Mouse (Mus musculus): ENCODE data around the gene R3hdm2. TPM values are rescaled to one million over a fixed set of nuclear protein-coding genes. Genes with fewer than 3 reads are reported as not detected.

The R3hdm2 gene
- polyA plus RNA-seq, 1 experiment from 2014 or later: 34.9 TPM

GRCm38 (mm10) chr10:127427987-127428386, 47.9 kb downstream of the R3hdm2 start:
- Histone ChIP-seq H3K27ac (no peak overlapping the region), H3K9me3 (no peaks in the 10 kb centered on the region), H3K4me1 (peaks cover 8% of the 10 kb centered on the region), H3K9ac (no peak overlapping the region), H3K4me2 (no peak overlapping the region), H3K4me3 (no peak overlapping the region), H3K36me3 (no peaks in the 10 kb centered on the region; the same call in 1 of the 2 replicates), H3K27me3 (no peaks in the 10 kb centered on the region)
- WGBS: 90% methylated on average over 1 of the region's 1 CpGs
- ATAC-seq (ENCODE audit: insufficient number of reproducible peaks, low FRiP score, low TSS enrichment, low read depth): no peak

GRCm38 (mm10) chr10:127429538-127429937, 49.4 kb downstream of the R3hdm2 start:
- H3K9ac ChIP-seq: no peak overlapping the region
- no peak overlapping the region for H3K4me2 ChIP-seq
- 71% methylated on average over 1 of the region's 1 CpGs for WGBS
- no peak for ATAC-seq (ENCODE audit: insufficient number of reproducible peaks, low FRiP score, low TSS enrichment, low read depth)
- peaks cover 8% of the 10 kb centered on the region for H3K4me1 ChIP-seq
- H3K36me3 ChIP-seq: no peaks in the 10 kb centered on the region; the same call in 1 of the 2 replicates
- no peak overlapping the region for H3K4me3 ChIP-seq
- H3K27ac ChIP-seq: no peak overlapping the region
- no peaks in the 10 kb centered on the region for H3K27me3 ChIP-seq
- no peaks in the 10 kb centered on the region for H3K9me3 ChIP-seq

GRCm38 (mm10) chr10:127432466-127432865, 52.3 kb downstream of the R3hdm2 start:
- no peak for ATAC-seq (ENCODE audit: insufficient number of reproducible peaks, low FRiP score, low TSS enrichment, low read depth)
- no peak overlapping the region for H3K9ac ChIP-seq
- H3K4me1 ChIP-seq: no peaks in the 10 kb centered on the region
- WGBS: 89% methylated on average over 4 of the region's 4 CpGs
- no peaks in the 10 kb centered on the region for H3K27me3 ChIP-seq
- no peak overlapping the region for H3K4me3 ChIP-seq
- H3K27ac ChIP-seq: no peak overlapping the region
- H3K36me3 ChIP-seq: peaks cover 5% of the 10 kb centered on the region; the same call in 1 of the 2 replicates
- H3K4me2 ChIP-seq: no peak overlapping the region
- no peaks in the 10 kb centered on the region for H3K9me3 ChIP-seq

GRCm38 (mm10) chr10:127437354-127438113, 57.4 kb downstream of the R3hdm2 start:
- H3K27me3 ChIP-seq: no peaks in the 10 kb centered on the region
- H3K36me3 ChIP-seq: peaks cover 5% of the 10 kb centered on the region; the same call in 1 of the 2 replicates
- 90% methylated on average over 5 of the region's 5 CpGs for WGBS
- H3K4me2 ChIP-seq: no peak overlapping the region
- H3K4me1 ChIP-seq: no peaks in the 10 kb centered on the region
- no peak for ATAC-seq (ENCODE audit: insufficient number of reproducible peaks, low FRiP score, low TSS enrichment, low read depth)
- no peak overlapping the region for H3K27ac ChIP-seq
- H3K4me3 ChIP-seq: no peak overlapping the region
- no peak overlapping the region for H3K9ac ChIP-seq
- no peaks in the 10 kb centered on the region for H3K9me3 ChIP-seq

GRCm38 (mm10) chr10:127453701-127454100, 73.6 kb downstream of the R3hdm2 start:
- no peaks in the 10 kb centered on the region for H3K9me3 ChIP-seq
- H3K9ac ChIP-seq: no peak overlapping the region
- ATAC-seq (ENCODE audit: insufficient number of reproducible peaks, low FRiP score, low TSS enrichment, low read depth): no peak
- H3K4me1 ChIP-seq: no peaks in the 10 kb centered on the region
- no peak overlapping the region for H3K4me3 ChIP-seq
- H3K27me3 ChIP-seq: no peaks in the 10 kb centered on the region
- no peak overlapping the region for H3K4me2 ChIP-seq
- no peak overlapping the region for H3K27ac ChIP-seq
- WGBS: 98% methylated on average over 1 of the region's 1 CpGs
- H3K36me3 ChIP-seq: peaks cover 73% of the 10 kb centered on the region

GRCm38 (mm10) chr10:127462411-127463096, 82.4 kb downstream of the R3hdm2 start:
- H3K9me3 ChIP-seq: no peaks in the 10 kb centered on the region
- no peak overlapping the region for H3K27ac ChIP-seq
- no peak overlapping the region for H3K4me3 ChIP-seq
- no peak overlapping the region for H3K4me2 ChIP-seq
- H3K9ac ChIP-seq: no peak overlapping the region
- WGBS: 87% methylated on average over 5 of the region's 5 CpGs
- no peak for ATAC-seq (ENCODE audit: insufficient number of reproducible peaks, low FRiP score, low TSS enrichment, low read depth)
- H3K36me3 ChIP-seq: peaks cover 79% of the 10 kb centered on the region
- no peaks in the 10 kb centered on the region for H3K4me1 ChIP-seq
- H3K27me3 ChIP-seq: no peaks in the 10 kb centered on the region

DNA sequence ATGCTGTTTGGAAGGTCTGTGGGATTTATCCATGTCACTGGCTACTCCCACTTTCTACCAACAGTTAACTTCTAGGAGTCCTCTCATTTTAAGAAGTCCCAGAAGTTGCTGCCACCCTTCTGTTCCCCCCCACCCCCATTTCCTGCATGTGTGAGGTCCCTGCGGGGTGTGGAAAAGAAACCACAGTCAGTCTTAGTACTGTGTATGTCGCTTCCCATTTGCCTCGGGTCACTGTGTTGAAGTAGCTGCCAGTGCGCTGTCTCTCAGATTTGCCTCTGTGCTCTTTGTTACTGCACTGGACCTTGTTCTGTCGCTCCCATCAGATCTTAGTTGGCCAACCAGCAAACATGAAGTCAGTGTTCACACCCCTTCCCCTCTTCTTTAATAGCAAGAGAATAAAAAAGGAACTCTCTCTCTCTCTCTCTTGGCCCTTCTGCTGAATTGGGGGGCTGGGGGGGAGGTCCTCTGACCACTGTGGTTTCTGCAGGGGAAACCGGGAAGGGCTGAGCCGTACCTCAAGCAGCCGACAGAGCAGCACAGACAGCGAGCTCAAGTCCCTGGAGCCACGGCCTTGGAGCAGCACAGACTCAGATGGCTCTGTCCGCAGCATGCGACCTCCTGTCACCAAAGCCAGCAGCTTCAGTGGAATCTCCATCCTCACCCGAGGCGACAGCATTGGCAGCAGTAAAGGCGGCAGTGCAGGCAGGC, 91.3 kb downstream of the R3hdm2 start:
- WGBS: 61% methylated on average over 15 of the region's 15 CpGs
- H3K27me3 ChIP-seq: no peaks in the 10 kb centered on the region
- H3K4me2 ChIP-seq: no peak overlapping the region
- peaks cover 68% of the 10 kb centered on the region for H3K36me3 ChIP-seq
- H3K27ac ChIP-seq: no peak overlapping the region
- peaks cover 5% of the 10 kb centered on the region; the same call in 1 of the 2 replicates for H3K4me1 ChIP-seq
- no peaks in the 10 kb centered on the region for H3K9me3 ChIP-seq
- no peak overlapping the region for H3K9ac ChIP-seq
- ATAC-seq (ENCODE audit: insufficient number of reproducible peaks, low FRiP score, low TSS enrichment, low read depth): no peak
- no peak overlapping the region for H3K4me3 ChIP-seq

DNA sequence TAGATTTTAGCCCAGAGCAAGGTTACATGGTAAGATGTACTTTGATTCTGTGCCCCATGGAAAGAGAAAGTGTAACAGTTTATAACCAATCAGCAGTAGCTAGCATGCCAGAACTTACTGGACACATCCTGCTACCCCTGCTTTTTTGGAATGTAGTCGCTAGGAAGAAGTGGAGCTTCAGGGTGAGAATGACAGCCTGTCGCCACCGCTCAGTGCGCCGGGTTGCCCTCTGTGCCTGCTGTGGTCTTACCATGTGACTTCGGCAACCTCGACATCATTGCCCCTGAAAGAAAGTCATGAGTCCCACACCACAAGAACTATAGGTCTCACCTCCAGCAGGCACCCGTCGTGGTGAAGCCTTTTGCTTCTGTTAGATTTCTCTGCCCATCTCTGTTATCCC, 92.6 kb downstream of the R3hdm2 start:
- Histone ChIP-seq H3K4me2 (no peak overlapping the region), H3K4me1 (peaks cover 5% of the 10 kb centered on the region; the same call in 1 of the 2 replicates), H3K27me3 (no peaks in the 10 kb centered on the region), H3K9me3 (no peaks in the 10 kb centered on the region), H3K27ac (no peak overlapping the region), H3K4me3 (no peak overlapping the region), H3K9ac (no peak overlapping the region), H3K36me3 (peaks cover 73% of the 10 kb centered on the region)
- 81% methylated on average over 9 of the region's 9 CpGs for WGBS
- ATAC-seq (ENCODE audit: insufficient number of reproducible peaks, low FRiP score, low TSS enrichment, low read depth): no peak

DNA sequence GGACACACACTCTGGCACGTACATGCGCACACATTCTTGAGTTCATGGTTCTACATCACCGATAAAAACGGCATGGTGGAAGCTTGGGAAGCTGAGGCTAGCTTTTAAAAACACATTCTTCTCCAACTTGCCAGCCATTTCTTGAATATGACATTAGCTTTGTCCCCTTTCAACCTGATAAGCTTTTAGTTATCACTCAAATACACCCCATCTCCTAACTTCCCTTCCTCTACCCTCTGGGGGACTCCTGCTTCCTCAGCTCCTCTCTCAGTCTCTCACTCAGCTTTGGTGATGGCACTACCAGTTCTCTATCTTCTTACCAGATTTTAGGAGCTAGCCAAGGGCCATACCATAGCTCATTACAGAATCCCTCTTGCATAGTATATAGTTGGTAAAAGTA, 95.0 kb downstream of the R3hdm2 start:
- H3K9me3 ChIP-seq: no peaks in the 10 kb centered on the region
- 93% methylated on average over 4 of the region's 4 CpGs for WGBS

DNA sequence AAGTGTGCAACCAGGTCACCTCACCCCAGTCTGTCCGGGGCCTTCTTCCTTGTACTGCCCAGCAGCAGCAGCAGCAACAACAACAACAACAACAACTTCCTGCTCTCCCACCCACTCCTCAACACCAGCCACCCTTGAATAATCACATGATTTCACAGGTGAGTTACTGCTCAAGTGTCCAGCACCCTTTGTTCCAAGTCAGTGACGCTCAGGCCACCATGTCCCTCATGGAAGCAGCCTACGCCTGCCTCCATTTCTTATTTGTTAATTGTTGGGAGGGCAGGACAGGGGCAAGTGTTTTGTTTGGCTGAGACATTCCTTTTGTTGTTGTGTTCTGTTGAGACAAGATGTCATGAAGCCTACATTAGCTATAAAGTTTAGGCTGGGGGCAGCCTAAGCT, 96.4 kb downstream of the R3hdm2 start:
- H3K4me3 ChIP-seq: no peak overlapping the region
- no peak overlapping the region for H3K27ac ChIP-seq
- H3K9ac ChIP-seq: no peak overlapping the region
- WGBS: 86% methylated on average over 3 of the region's 3 CpGs
- H3K9me3 ChIP-seq: no peaks in the 10 kb centered on the region
- no peak overlapping the region for H3K4me2 ChIP-seq
- H3K27me3 ChIP-seq: no peaks in the 10 kb centered on the region
- H3K4me1 ChIP-seq: 0 out of 2 replicates have a peak, but pooled peaks cover 2% of the 10 kb centered on the region
- ATAC-seq (ENCODE audit: insufficient number of reproducible peaks, low FRiP score, low TSS enrichment, low read depth): no peak
- peaks cover 67% of the 10 kb centered on the region for H3K36me3 ChIP-seq

More for the DNA sequence above, 95.0 kb downstream of the R3hdm2 start:
- peaks cover 58% of the 10 kb centered on the region for H3K36me3 ChIP-seq
- H3K4me3 ChIP-seq: no peak overlapping the region
- peaks cover 5% of the 10 kb centered on the region; the same call in 1 of the 2 replicates for H3K4me1 ChIP-seq
- no peak overlapping the region for H3K4me2 ChIP-seq
- no peak overlapping the region for H3K27ac ChIP-seq
- no peaks in the 10 kb centered on the region for H3K27me3 ChIP-seq
- ATAC-seq (ENCODE audit: insufficient number of reproducible peaks, low FRiP score, low TSS enrichment, low read depth): no peak
- H3K9ac ChIP-seq: no peak overlapping the region

DNA sequence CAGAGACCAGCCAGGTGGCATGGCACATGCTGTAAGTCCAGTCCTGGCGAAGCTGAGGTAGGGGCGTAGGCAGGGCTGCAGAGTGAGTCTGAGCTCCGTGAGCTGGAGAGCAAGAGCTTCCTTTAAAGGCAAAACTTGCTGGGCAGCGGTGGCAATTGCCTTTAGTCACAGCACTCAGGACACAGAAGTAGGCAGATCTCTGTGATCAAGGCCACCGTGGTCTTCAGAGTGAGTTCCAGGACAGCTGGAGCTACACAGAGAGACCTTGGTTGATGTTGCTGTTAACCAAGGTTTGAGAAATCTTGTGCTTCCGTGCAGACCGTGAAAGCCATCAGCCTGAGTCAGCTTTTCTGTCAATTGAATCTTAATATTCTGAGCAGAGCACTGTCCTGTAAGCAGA, 97.2 kb downstream of the R3hdm2 start:
- Histone ChIP-seq H3K4me2 (no peak overlapping the region), H3K27me3 (no peaks in the 10 kb centered on the region), H3K4me3 (no peak overlapping the region), H3K36me3 (peaks cover 70% of the 10 kb centered on the region), H3K4me1 (no peaks in the 10 kb centered on the region), H3K27ac (no peak overlapping the region), H3K9ac (no peak overlapping the region), H3K9me3 (no peaks in the 10 kb centered on the region)
- ATAC-seq (ENCODE audit: insufficient number of reproducible peaks, low FRiP score, low TSS enrichment, low read depth): no peak
- WGBS: 80% methylated on average over 7 of the region's 7 CpGs

DNA sequence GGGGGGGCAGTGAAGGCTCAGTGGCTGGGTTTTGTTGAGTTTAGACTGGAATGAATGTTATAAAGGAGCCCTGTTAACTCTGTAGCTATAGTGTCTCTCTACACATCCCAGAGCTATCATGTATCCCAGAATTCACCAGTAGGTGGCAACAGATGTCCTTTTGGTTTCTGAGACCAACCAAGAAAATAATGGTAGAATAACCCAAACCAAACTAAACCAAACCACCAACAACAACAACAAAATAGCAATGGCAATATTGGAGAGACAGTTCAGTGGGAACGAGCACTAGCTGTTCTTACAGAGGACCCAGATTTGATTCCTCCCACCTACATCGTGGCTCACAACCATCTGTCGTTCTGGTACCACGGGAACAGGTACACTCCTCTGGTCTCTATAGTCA, 99.0 kb downstream of the R3hdm2 start:
- Histone ChIP-seq H3K36me3 (peaks cover 69% of the 10 kb centered on the region), H3K27ac (no peak overlapping the region), H3K9ac (no peak overlapping the region), H3K4me2 (no peak overlapping the region), H3K27me3 (no peaks in the 10 kb centered on the region), H3K9me3 (no peaks in the 10 kb centered on the region), H3K4me3 (no peak overlapping the region), H3K4me1 (no peaks in the 10 kb centered on the region)
- no peak for ATAC-seq (ENCODE audit: insufficient number of reproducible peaks, low FRiP score, low TSS enrichment, low read depth)
- 91% methylated on average over 4 of the region's 4 CpGs for WGBS

All from limb, embryonic 15.5 days (tissue).